Mouse (Mus musculus): ENCODE data around the gene Adamts14.

Adamts14 gene

DNA sequence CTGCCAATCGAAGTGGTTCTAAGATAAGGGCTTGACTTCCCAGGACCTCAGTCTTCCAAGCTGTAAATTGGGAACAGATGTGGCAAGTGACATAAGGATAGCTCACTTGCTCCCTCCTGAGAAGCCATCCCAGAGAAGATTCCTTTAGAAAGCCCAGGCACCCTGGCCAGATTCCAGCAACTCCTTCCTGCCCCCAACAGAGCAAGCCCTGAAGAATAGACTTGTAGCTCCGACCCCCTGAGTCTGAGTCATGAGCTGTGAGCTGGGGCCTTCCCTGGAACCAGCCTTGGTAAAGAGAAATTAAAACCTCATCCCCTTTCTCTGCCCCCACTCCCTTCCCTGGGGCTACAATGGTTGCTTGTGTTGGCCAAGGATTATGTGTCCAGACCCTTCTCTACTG is 1.3 kb upstream of the Adamts14 start:
- DNase-seq = no peak

DNA sequence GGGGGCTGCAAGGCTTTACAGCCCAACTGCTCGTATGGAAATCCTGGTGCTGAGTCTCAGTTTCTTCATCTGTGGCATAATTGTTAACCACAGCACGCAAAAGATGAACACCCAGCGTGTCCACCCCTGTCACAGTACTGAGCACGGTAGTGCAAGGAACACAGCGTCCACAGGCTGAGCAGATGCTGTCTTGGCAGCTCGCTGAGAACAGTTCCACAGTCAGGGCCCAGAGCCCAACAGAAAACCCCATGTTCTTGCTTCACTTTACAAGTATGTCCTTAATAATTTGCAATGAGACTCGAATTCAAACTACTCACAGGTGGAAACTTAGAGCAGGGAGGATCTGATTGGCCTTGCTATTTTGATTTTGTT is 592 bp upstream of the Adamts14 start:
- DNase-seq = no peak

DNA sequence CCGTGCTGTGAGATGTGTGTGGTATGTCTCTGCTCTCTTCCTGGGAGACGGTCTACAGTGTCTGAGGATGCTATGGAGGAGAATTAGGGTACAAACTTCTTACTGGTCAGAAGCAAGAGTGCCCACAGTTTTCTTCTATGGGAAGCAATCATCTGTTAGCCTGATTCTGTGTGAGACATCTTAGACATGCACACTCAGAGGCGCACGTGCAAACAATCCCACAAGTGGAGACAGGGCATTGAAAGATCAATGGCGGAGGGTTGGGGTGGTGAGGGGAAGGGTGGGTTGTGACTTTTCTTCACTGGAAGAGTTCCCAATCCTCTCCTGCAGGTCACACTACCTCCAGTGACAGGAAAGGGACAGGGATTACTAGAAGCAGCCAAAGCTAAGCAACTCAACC is 607 bp downstream of the Adamts14 start:
- no peak for DNase-seq

DNA sequence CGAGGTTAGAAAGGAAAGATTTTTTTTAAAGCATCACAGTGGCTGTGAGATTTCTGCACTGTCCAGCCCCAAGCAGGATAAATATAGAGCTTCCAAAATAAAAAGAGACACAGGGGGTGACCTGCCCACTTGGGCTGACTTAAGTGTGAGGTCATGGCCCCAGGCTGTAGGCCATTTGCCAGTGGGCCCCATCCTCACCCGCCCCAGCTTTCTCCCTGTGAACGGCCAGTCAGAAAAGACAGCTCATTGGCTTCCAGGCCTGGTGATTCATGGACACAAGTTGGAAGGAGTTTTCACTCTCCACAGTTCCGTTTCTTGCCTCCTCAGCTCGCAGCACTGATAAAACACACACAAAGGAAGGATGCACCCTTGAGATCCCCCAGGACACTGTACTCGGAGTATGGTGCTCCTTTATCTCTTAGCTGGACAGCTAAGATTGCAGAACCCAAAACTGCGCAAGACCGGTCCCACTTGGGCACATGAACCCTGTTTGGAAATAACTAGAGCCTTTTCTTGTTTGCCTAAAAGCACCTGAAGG is 1.1 kb downstream of the Adamts14 start:
- no peak for DNase-seq

DNA sequence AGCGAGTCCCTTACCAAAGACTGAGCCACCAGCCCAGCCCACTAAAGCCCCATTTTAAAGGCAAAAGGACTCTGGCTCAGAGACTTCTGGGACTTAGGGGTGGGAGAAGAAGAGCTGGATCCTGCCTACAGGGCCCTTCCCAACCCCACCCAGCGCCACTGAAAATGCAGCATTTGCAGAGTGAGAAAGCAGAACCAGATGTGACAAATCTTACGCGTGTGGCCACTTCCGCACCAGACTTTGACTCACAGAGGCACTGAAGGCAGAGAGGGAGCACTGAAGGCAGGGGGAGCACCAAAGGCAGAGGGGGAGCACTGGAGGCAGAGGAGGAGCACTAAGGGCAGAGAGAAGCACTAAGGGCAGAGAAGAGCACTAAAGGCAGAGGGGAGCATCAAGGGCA is 5.9 kb downstream of the Adamts14 start:
- no peak for DNase-seq

DNA sequence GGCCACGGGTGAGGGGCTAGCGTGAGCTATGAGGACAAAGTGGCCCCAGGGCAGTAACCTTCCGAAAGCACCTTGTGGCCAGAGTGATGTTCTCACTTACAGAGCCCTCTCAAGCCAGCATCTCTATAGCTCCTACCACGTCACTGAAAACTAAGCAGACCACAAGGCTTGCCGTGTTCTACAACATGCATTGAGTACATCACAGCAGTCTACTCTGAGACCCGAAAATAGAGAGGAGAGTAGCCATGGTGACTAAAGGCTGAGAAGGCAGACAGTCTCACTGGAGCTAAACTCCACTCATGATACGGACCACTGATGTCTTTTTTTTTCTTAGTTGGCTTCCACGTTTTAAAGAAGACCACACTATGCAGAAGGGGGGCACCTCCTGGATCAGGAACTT is 9.6 kb downstream of the Adamts14 start:
- no peak for DNase-seq

DNA sequence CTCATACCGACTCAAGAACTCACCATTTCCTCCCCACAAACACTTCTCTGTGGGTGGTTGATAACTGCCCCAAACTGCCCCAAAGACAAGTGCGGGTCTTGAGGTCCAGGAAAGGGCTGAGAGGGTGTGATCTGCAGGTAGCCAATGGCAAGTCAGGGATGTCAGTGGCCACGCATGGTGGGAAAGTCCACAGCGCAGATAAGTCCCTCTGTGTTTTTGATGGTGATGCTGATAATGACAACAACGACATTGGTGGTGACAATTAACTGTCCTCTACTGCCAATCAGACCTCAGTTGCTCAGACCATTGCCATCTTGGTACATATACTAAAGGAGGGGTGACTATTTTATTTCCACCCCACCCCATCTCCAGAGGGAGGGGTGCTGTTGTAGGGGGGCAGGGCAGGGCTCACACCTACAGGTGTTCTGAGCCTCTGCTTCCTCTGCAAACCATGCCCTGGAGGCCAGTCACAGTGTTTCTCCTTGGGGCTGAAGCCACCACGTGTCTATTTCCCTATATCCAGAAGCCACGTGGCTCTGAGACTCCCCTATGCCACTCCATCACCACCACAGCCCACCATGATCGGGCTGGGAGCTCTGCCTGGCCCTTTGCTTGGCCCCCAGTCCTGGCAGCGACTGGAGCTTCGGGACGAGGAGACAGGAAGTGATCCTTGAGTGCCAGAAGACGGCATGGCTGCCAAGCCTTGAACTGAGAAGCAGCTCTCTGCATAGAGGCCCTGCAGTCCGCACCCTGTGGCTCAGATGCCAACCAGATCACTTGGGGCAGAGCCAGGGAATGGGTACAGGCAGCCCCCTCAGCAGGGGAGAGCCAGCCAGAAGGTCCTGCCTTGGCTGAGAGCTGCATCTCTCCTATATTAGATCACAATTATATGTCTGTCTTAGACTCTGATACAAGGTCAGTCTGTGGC is 11.7 kb downstream of the Adamts14 start:
- DNase-seq = no peak

DNA sequence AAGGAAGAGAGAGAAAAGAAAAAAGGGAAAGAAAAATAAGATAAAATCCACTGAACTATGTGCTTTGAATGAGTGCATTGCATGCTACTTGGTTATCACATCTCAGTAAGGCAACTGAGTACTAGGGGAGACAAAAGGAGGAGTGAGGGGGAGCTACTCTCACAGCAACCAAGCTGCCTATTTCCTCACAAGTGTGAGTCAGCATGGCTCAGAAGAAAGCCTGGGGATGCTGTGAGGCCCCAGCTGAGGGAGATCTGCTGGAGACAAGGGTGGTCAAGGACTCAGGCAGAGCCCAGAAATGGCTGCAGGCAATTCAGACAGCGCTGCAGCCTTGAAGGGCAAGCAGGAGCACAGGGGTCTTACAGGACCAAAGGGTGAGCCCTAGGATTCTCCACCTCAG is 15.1 kb downstream of the Adamts14 start:
- peak; percentile 40 for DNase-seq

DNA sequence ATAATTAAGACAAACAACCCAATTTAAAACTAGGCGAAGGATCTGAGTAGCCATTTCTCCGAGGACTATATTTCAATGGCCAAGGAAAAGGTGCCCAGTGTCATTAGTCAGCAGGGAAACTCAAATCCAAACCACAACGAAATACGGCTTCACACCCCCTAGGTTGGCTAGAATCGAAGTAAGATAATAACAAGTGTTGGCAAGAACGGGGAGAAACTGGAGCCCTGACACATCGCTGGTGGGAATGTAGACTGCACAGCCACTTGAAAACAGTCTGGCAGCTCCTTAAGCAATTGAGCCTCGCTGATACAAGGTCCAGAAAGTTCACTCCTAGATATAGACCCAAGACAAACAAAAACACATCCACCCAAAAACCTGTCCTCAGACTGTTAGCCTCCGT is 16.6 kb downstream of the Adamts14 start:
- no peak for DNase-seq

DNA sequence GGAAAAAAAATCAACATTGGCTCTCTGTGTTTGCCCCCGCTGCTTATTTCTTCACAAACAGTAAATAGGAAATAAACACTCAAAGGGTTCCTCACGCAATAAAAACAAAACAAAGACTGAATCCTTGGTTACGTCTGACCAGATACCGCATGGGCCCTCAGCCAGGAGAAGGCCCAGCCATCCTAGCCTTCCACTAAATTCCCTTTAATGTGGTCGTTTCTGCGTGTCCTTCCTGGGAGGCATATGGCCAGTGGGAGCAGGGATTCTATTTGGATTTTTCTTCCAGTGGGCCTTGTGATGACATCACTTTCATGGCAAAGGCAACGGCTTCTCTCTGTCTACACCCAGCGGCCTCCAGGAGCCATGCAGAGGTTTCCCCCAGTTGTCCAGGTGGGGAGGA is 18.0 kb downstream of the Adamts14 start:
- DNase-seq = no peak

DNA sequence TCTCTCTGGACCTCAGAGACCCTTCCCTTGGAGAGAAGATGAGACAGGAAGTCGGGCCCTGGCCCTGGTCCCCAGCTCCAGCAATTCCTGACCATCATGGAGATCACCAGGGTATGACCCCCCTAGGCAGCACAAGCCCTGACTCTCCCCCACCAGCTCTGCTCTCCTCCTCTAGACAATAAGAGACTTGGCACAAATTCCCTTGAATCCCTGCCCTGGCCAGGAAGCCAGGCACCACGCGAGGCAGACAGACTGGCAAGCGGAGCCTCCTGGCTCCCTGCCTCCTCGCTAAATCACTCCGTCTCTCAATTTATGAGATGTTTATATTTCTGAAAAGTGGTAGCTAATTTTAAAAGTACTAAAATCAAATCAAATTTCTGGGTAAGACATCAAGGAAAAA is 18.5 kb downstream of the Adamts14 start:
- peak; percentile 21 for DNase-seq

DNA sequence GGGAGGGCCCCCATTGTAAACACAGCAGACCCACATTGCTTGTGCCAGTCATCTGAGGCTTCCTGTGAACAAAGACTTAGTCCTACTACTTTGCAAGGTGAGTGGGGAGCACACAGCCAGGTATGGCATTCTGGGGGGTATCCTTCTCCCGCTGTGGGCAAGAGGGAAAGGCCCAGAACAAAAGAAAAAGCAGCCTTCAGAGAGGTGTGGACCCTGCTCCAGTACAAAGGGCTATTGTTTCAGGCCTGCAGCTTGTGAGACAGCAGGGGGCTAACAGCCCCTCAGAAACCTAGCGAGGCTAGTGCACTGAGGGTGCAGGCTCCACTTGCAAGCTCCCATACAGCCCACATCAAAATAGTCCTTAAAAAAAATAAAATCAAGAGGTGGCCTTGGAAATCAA is 23.3 kb downstream of the Adamts14 start:
- DNase-seq = no peak

DNA sequence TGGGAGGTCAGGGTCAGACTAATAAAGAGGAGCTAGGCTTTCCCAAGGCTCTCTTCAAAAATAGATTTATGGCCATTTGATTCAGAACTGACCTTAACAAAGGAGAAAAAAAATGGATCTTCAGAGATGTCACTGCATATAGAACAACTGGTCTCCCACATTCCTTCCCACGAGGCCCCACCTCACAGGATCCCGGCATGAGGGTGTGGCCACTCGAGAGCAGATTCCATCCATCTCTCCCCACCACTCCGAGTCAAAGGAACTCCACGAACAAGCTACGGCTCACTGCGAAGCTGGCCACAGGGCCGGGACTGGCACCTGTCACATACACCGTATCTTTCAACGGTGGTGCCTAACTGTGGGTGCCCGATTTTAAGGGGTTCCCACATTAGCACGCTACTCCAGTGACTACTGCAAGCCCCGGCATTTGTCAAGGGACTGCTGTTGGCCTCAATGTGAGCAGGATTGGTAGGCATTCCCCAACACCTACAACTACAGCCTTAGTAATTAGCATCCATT is 24.6 kb downstream of the Adamts14 start:
- no peak for DNase-seq

DNA sequence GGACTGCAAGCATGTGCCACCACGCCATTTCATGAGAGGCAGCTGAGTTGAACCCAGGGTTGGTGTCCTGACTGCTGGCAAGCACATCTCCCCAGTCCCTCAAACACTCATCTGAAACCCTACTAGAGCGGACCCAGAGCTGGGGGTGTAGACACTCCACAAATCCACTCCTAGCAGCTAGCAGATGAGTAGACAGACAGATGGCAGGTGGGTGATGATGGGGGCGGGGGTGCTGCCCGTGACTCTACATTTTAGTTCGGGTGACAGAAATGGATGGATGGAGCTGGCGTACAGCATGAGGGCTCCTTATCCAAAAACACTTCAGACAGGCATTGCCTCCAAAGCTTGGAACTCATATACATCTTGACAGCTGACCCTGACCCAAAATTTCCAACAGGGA is 26.9 kb downstream of the Adamts14 start:
- peak; percentile 80 for DNase-seq

DNA sequence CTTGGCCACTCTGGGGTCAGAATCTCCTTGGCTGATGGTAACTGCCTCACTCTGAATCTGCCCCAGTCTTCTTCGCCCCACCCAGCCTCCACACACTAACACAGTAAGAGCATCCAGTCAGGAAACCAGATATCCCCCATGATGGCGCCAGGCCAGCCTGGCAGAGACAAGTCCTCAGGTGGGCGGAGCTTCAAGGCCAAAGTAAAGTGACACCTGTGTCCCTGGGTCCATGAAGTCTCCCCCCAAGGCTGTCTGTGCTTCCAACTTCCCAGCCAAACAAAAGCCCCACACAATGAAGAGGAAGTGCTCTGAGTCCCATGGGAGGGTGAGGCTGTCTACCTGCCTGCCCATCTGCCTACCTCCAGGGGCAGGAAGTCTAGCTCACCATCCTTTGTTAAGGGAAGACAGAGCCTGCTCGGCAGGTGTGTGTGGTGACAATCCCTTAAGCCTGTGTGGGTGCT is 31.2 kb downstream of the Adamts14 start:
- DNase-seq = no peak

DNA sequence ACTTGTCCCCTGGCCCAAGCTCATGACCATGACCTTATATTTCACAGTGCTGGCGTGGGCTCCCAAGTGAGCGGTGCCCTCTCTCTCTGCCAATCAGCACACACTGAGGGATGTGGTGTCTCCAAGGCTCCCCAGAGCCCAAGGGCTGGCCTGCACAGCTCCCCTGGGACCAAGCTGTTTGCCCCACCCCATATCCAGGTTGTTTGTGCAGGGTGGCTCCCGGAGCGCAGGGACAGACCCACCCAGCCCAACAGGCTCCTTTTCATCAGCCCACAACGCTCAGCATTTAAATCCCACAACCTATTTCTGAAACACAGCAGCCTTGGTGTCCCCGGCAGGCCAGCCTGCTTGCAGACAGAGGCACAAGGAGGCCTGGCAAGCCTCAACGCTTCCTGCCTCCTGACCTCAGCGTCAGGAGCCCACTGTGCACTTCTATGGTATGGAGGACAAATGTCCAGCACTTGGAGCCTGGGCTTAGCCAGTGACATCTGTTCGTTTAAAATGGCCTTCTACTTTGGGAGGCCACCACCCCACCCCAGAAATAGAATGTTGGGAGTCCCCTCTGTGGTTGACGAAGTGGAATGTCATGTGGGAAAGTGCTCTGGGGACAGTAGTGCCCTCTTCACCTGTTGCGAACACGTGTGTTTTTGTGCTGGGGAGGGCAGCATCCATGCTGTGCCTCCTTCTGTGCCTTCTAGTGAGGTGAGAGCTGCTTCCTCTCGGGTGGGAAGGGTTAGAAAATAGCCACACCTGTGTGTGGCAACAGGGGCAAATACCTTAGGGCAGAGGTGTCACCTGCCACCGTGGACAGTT is 32.9 kb downstream of the Adamts14 start:
- no peak for DNase-seq

DNA sequence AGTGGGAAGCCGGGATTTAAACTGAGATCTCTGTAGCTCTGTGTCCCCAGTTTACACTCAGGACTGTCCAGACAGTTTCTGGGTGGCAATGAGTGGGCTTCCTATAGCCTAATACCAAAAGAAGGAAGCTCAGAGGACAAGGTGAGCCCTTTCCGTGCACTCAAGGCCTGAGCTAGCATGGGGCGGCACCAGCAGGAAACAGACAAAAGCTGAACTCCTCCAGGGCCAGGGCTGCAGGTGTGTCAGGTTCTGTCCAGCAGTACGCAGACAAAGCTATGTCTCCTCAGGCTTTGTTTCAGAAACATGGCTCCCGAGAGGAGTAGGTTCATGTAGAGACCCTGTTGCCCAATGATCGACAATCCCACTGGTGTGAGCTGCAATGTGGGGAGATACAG is 35.9 kb downstream of the Adamts14 start:
- no peak for DNase-seq

DNA sequence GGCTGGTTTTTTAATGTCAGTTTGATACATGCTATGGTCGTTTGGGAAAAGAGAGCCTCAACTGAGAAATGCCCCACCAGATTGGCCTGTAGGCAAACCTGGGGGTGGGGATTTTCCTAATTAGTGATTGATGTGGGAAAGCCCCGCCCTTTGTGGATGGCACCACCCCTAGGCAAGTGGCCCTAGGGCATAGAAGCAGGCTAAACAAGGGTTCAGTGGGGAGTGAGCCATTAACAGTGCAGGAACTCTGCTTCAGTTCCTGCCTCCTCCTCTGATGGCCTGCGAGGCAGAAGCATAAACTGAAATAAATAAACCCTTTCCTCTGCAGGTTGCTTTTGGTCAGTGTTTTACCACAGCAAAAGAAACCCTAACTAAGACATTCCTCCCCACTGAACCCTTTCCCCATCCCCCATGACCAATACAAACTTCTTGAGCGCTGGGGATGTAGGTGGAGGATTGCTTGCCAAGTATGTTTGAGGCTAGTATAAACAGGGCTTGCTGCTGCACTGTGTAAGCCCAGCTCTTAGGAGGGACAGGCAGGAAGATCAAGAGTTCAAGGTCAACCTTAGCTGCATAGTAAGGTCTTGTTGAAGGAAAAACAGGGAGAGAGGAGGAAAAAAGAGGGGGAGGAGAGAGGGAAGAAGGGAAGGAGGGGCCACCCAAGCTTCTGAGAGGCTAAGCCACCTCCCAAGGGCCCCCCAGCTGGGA is 36.4 kb downstream of the Adamts14 start:
- DNase-seq = no peak

DNA sequence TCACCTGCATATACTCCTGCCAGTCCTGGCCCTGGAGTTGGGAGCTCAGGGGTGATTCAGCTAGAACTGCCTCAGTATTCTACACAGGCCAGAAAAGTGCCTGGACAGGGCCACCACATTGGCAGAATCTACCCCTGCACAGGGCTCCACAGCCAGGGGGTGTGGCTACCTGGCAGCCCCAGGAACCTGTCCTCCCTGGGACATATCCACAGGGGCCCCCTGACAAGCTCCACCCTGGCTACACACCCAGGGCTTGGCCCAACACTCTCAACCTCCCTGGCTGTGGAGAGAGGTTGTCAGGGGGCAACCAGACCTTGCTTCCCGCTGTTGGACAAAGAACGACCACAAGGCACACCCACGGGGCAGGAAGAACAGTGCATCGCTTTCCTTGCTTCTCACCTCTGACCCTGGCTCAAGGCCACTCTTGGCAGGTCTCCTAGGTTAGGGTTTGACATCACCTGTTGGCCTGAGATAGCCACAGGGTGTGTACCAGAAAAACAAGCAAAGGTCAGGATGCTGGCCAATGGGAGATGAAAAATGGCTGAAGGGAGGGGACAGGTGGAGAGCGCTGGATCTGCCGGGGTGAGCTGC is 37.5 kb downstream of the Adamts14 start:
- DNase-seq = no peak

DNA sequence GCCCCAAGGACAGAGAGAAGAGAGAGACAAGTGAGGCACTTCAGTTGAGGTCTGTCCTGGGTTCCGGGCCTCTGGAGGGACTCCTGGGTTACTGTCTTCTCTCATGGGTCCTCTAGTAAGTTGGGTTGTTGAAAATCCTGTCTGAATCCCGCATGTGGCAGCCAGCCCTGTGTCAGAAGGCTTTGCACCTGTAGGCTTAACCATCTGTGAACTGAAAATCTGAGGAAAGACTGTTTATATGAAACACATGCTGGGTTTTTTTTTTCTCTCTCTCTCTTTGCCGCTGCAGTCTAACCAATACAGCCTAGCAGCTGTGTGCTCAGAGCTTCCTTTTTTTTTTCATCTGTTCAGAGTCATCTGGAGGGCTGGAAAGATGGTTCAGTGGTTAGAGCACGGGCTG is 38.9 kb downstream of the Adamts14 start:
- DNase-seq = no peak

DNA sequence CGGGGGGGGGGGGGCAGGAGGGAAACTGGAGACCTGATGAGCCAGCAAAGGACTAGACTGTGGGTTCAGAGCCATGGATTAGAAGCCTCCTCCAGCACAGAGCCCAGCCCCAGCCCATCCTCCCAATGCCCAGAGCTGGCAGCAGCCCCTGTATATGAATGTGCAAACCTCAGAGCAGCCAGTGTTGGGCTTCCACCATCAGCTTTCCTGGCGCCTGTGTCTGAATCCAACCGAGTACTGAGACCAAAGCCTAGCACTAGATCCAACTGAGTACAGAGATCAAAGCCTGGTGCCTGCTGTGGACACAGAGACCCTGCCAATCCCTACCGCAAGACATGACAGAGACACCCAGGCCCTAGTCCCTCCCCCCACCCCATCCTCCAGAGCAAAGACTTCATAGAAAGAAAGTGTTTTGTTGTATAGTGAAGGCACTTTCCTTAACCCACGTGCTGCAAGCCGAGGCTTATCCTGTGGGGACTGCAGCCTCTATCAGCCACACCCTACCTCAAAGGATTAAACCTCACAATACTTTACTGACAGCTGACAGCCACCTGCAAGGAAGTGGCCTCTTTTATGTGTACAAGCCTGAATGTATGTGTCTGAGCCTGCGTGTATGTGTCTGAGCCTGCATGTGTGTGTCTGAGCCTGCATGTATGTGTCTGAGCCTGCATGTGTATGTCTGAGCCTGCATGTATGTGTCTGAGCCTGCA is 40.2 kb downstream of the Adamts14 start:
- DNase-seq = no peak

DNA sequence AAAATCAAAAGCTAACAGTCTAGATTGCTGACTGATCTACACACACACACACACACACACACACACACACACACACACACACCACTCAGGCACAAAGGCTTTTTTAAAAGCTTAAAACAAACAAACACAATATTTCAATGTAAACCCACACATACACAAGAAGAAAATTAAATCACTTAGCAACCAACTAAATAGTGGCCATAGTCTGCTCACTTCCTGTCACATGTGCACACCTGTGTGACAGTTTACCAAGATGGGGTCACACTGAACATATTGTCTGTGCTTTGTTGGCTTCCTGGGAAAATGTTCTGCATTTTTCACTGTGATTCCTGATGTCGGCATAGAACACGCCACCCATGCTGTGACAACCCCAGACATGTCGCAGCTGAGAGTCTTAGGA is 41.5 kb downstream of the Adamts14 start:
- DNase-seq = no peak

All from right cerebral cortex, adult 18-20 months (tissue).